Mouse (Mus musculus): ENCODE measurements around the gene Hist1h3f. TPM values are rescaled to one million over a fixed set of nuclear protein-coding genes. Genes with fewer than 3 reads are reported as not detected.
A peak's percentile ranks its signal among the peaks of the same experiment; 100 is the strongest.
"Not testable (repeated sequence)": the region's sequence is repeated elsewhere in the genome, so short reads cannot be mapped to it uniquely, and the experiment has no call there.

The Hist1h3f gene
- total and polyA plus RNA-seq, 2 experiments from 2014 or later, result 0.17 to 119 TPM

DNA sequence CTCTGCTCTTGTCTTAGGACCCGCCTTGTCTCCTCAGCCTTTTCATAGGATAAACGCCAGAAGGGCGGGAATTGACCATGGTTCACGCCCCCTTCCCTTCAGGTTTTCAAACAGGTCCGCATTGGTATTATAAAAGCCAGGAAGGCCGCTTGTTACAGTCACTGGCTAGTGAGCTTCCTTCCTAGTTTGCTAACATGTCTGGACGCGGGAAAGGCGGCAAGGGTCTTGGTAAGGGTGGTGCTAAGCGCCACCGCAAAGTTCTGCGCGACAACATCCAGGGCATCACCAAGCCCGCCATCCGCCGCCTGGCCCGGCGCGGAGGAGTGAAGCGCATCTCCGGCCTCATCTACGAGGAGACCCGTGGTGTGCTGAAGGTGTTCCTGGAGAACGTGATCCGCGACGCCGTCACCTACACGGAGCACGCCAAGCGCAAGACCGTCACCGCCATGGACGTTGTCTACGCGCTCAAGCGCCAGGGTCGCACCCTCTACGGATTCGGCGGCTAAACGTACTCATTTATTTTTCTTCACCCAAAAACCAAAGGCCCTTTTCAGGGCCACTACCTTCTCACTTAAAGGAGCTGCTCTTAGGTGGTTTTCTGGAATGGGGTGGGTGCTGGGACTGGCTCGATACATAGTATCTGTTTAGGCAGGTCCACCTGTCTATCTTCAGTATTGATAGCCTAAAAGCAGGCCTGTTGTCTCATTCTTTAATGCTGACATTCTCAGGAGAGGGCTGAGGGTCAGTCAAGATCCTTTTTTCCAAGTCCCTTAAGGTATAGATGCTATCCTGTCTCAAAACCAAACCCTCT is 37.8 kb downstream of the Hist1h3f start, which contains the start of gene Hist1h4d:
Hist1h4d (plus strand) TSS at position 191 of the 811 bp plus-strand sequence.
- Histone ChIP-seq H3K4me1 (ENCODE audit: insufficient read depth) (peaks cover 13% of the 10 kb centered on the region; the same call in 1 of the 2 replicates), H3K4me3 (ENCODE audit: low read depth, low read length) (peak within 1 kb of the TSS; percentile 54), H3K9me3 (ENCODE audit: low read length) (no peaks in the 10 kb centered on the region), H3K4me2 (ENCODE audit: low read depth) (peak within 1 kb of the TSS; percentile 82), H3K27me3 (ENCODE audit: insufficient read depth, low read length) (no peaks in the 10 kb centered on the region), H3K27ac (ENCODE audit: low read depth, low read length) (peak within 1 kb of the TSS; percentile 74), H3K36me3 (ENCODE audit: insufficient read depth) (no peaks in the 10 kb centered on the region), H3K9ac (peak within 1 kb of the TSS; percentile 60)
- no peak for TF ChIP-seq CTCF (IDR thresholded peaks at IDR 0.05; ENCODE audit: low read depth)
- peak; percentile 88 for ATAC-seq
- under 1% methylated on average over 43 of the region's 43 CpGs for WGBS
- DNase-seq, result peak; percentile 98

- peak overlapping the region; percentile 54 for H3K4me3 ChIP-seq (ENCODE audit: low read depth, low read length)
- peaks cover 10% of the 10 kb centered on the region; the same call in 1 of the 2 replicates for H3K4me1 ChIP-seq (ENCODE audit: insufficient read depth)
- no peaks in the 10 kb centered on the region for H3K27me3 ChIP-seq (ENCODE audit: insufficient read depth, low read length)
- H3K9me3 ChIP-seq (ENCODE audit: low read length), result no peaks in the 10 kb centered on the region
- peak overlapping the region; percentile 60 for H3K9ac ChIP-seq
- DNase-seq (no peak), ATAC-seq (no peak)
- 3% methylated on average over 6 of the region's 6 CpGs for WGBS
- TF ChIP-seq CTCF (IDR thresholded peaks at IDR 0.05; ENCODE audit: low read depth), result no peak
- H3K4me2 ChIP-seq (ENCODE audit: low read depth), result peak overlapping the region; percentile 82
- H3K27ac ChIP-seq (ENCODE audit: low read depth, low read length), result peak overlapping the region; percentile 74
- H3K36me3 ChIP-seq (ENCODE audit: insufficient read depth), result no peaks in the 10 kb centered on the region
Observed at GRCm38 (mm10) chr13:23582219-23583056, 38.6 kb downstream of the Hist1h3f start.

DNA sequence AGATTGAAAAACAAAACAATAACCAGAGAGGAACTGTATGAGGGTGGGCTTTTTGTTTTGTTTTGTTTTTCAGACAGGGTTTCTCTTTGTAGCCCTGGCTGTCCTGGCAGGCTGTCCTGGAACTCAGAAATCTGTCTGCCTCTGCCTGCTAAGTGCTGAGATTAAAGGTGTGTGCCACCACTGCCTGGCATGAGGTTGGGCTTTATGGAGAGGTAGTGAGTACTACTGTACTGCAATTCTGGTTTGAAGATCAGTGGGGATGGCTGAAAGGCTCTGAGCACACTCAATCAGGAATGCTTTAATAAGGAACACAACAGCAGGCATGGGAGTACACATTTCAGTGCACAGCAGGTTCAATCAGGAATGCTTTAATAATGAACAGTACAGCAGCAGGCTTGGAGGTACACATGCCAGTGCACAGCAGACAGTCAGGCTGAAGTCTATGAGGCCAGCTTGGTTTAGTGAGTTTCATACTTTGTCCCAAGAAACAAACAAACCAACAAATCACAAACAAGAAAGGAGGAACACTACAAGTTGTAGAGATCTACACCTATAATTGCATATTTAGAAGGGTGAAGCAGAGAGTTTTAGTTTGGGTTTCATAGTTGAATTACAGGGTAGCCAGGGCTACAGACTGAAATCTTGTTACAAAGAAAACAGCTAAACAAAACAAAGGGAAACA is 39.7 kb downstream of the Hist1h3f start:
- Histone ChIP-seq H3K9ac (no peak overlapping the region), H3K27me3 (ENCODE audit: insufficient read depth, low read length) (no peaks in the 10 kb centered on the region), H3K27ac (ENCODE audit: low read depth, low read length) (no peak overlapping the region), H3K4me1 (ENCODE audit: insufficient read depth) (peaks cover 10% of the 10 kb centered on the region; the same call in 1 of the 2 replicates), H3K4me2 (ENCODE audit: low read depth) (no peak overlapping the region), H3K9me3 (ENCODE audit: low read length) (no peaks in the 10 kb centered on the region), H3K4me3 (ENCODE audit: low read depth, low read length) (no peak overlapping the region), H3K36me3 (ENCODE audit: insufficient read depth) (no peaks in the 10 kb centered on the region)
- no peak for ATAC-seq
- TF ChIP-seq CTCF (IDR thresholded peaks at IDR 0.05; ENCODE audit: low read depth), result no peak
- DNase-seq, result no peak

GRCm38 (mm10) chr13:23584331-23584730 is 40.5 kb downstream of the Hist1h3f start:
- ATAC-seq (no peak), DNase-seq (no peak)
- peak overlapping the region; percentile 47 for H3K4me3 ChIP-seq (ENCODE audit: low read depth, low read length)
- no peaks in the 10 kb centered on the region for H3K9me3 ChIP-seq (ENCODE audit: low read length)
- no peaks in the 10 kb centered on the region for H3K27me3 ChIP-seq (ENCODE audit: insufficient read depth, low read length)
- peaks cover 10% of the 10 kb centered on the region; the same call in 1 of the 2 replicates for H3K4me1 ChIP-seq (ENCODE audit: insufficient read depth)
- H3K27ac ChIP-seq (ENCODE audit: low read depth, low read length), result peak overlapping the region; percentile 94
- peak overlapping the region; percentile 71; the same call in 1 of the 2 replicates for H3K9ac ChIP-seq
- H3K4me2 ChIP-seq (ENCODE audit: low read depth), result peak overlapping the region; percentile 72
- no peaks in the 10 kb centered on the region for H3K36me3 ChIP-seq (ENCODE audit: insufficient read depth)
- no peak for TF ChIP-seq CTCF (IDR thresholded peaks at IDR 0.05; ENCODE audit: low read depth)

- peak overlapping the region; percentile 94 for H3K27ac ChIP-seq (ENCODE audit: low read depth, low read length)
- WGBS, result under 1% methylated on average over 21 of the region's 21 CpGs
- H3K27me3 ChIP-seq (ENCODE audit: insufficient read depth, low read length), result no peaks in the 10 kb centered on the region
- no peak for TF ChIP-seq CTCF (IDR thresholded peaks at IDR 0.05; ENCODE audit: low read depth)
- peak overlapping the region; percentile 47 for H3K4me3 ChIP-seq (ENCODE audit: low read depth, low read length)
- H3K4me2 ChIP-seq (ENCODE audit: low read depth), result peak overlapping the region; percentile 72
- H3K36me3 ChIP-seq (ENCODE audit: insufficient read depth), result no peaks in the 10 kb centered on the region
- no peaks in the 10 kb centered on the region for H3K9me3 ChIP-seq (ENCODE audit: low read length)
- H3K4me1 ChIP-seq (ENCODE audit: insufficient read depth), result peaks cover 10% of the 10 kb centered on the region; the same call in 1 of the 2 replicates
- H3K9ac ChIP-seq, result peak overlapping the region; percentile 71
- peak; percentile 14 for ATAC-seq
- peak; percentile 79 for DNase-seq
Observed at GRCm38 (mm10) chr13:23585029-23585441, 41.2 kb downstream of the Hist1h3f start.

DNA sequence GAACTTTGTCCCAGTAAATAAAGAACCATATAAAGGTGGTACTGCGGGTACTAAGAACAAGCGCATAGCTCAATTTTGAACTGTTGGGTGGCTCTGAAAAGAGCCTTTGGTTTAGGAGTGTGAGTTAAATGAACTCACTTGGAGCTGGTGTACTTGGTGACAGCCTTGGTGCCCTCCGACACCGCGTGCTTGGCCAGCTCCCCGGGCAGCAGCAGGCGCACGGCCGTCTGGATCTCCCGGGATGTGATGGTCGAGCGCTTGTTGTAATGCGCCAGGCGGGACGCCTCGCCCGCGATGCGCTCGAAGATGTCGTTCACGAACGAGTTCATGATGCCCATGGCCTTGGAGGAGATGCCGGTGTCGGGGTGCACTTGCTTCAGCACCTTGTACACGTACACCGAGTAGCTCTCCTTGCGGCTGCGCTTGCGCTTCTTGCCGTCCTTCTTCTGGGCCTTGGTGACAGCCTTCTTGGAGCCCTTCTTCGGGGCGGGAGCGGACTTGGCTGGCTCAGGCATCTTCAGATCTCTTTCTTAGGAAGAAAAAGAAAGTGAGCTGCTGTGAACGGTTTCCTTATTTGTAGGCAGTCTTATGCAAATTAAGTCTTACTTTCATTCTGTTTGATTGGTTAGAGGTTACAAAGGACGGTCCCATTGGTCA is 41.7 kb downstream of the Hist1h3f start:
- not testable (repeated sequence) for H3K9me3 ChIP-seq (ENCODE audit: low read length); H3K27me3 ChIP-seq (ENCODE audit: insufficient read depth, low read length); H3K36me3 ChIP-seq (ENCODE audit: insufficient read depth)
- Histone ChIP-seq H3K4me3 (ENCODE audit: low read depth, low read length) (peak overlapping the region; percentile 47), H3K27ac (ENCODE audit: low read depth, low read length) (peak overlapping the region; percentile 94), H3K4me2 (ENCODE audit: low read depth) (peak overlapping the region; percentile 72), H3K9ac (peak overlapping the region; percentile 71), H3K4me1 (ENCODE audit: insufficient read depth) (peaks cover 10% of the 10 kb centered on the region; the same call in 1 of the 2 replicates)
- ATAC-seq, result peak; percentile 88
- peak; percentile 94 for DNase-seq
- 4% methylated on average over 23 of the region's 36 CpGs for WGBS

All from forebrain, postnatal 0 days (tissue).